Mouse (Mus musculus) heart, adult 8-10 months (tissue): ENCODE measurements around the gene Polr1d. TPM values are rescaled to one million over a fixed set of nuclear protein-coding genes. Genes with fewer than 3 reads are reported as not detected.

Source experiments
- DNase-seq: peaks from one replicate; pipeline ENCODE4 v3.0.0; 2022; ENCODE audit warnings: low spot score
- total RNA-seq, 4 experiments: library from RNA; stranded (reverse); gene quantifications; 2 replicates each; pipeline ENCODE4 v1.2.4; 2022

Polr1d gene
- total RNA-seq, 4 experiments from 2014 or later = 66.0 to 75.4 (median 70.5) TPM

- no peak for DNase-seq
Observed at GRCm38 (mm10) chr5:147055572-147056245, 21.1 kb upstream of the Polr1d start.

GRCm38 (mm10) chr5:147056712-147057290 is 20.0 kb upstream of the Polr1d start:
- DNase-seq = no peak

- no peak for DNase-seq
Observed at GRCm38 (mm10) chr5:147057626-147058414, 19.0 kb upstream of the Polr1d start.

- no peak for DNase-seq
Observed at GRCm38 (mm10) chr5:147058661-147059060, 18.2 kb upstream of the Polr1d start.

- no peak for DNase-seq
Observed at GRCm38 (mm10) chr5:147059319-147059718, 17.5 kb upstream of the Polr1d start.

- no peak for DNase-seq
Observed at GRCm38 (mm10) chr5:147060024-147060423, 16.8 kb upstream of the Polr1d start.

GRCm38 (mm10) chr5:147063215-147063661 is 13.6 kb upstream of the Polr1d start:
- DNase-seq = no peak

- no peak for DNase-seq
Observed at GRCm38 (mm10) chr5:147066129-147066528, 10.7 kb upstream of the Polr1d start.

GRCm38 (mm10) chr5:147066965-147067364 is 9.9 kb upstream of the Polr1d start:
- no peak for DNase-seq

GRCm38 (mm10) chr5:147068876-147069275 is 8.0 kb upstream of the Polr1d start:
- DNase-seq = no peak

- DNase-seq = no peak
Observed at GRCm38 (mm10) chr5:147070791-147071516, 5.9 kb upstream of the Polr1d start.

GRCm38 (mm10) chr5:147071886-147072285 is 5.0 kb upstream of the Polr1d start:
- DNase-seq = no peak

GRCm38 (mm10) chr5:147073805-147074204 is 3.0 kb upstream of the Polr1d start:
- no peak for DNase-seq

- DNase-seq = peak; percentile 61
Observed at GRCm38 (mm10) chr5:147075103-147076025, 1.5 kb upstream of the Polr1d start.

- peak; percentile 98 for DNase-seq
Observed at GRCm38 (mm10) chr5:147076026-147076798, 638 bp upstream of the Polr1d start, which contains the start of gene Lnx2. Gene Lnx2 (minus strand): TSS chr5:147076586.

- peak; percentile 88 for DNase-seq
Observed at GRCm38 (mm10) chr5:147077305-147078034, 620 bp downstream of the Polr1d start.

- no peak for DNase-seq
Observed at GRCm38 (mm10) chr5:147078110-147078900, 1.5 kb downstream of the Polr1d start.

GRCm38 (mm10) chr5:147085201-147085894 is 8.5 kb downstream of the Polr1d start:
- DNase-seq = no peak
